Mouse (Mus musculus) small intestine, adult 2 months (tissue): ENCODE data around the gene Vps13d. TPM values are rescaled to one million over a fixed set of nuclear protein-coding genes. Genes with fewer than 3 reads are reported as not detected.

Experiments
- H3K27ac ChIP-seq: fragments of 200-500 bp; 2 replicates; pipeline ENCODE4 v1.5.1; 2012; ENCODE audit warnings: low read depth, low read length, control low read depth, inconsistent platforms; ENCODE audit not compliant: insufficient read depth
- H3K27me3 ChIP-seq: fragments of 200-500 bp; 2 replicates; pipeline ENCODE4 v1.6.1; 2012; ENCODE audit warnings: mild to moderate bottlenecking, moderate library complexity, low read length, inconsistent platforms; ENCODE audit not compliant: control insufficient read depth, insufficient read depth
- H3K36me3 ChIP-seq: fragments of 200-500 bp; 2 replicates; pipeline ENCODE4 v1.6.1; 2012; ENCODE audit warnings: mild to moderate bottlenecking, low read length, control low read depth, inconsistent platforms; ENCODE audit not compliant: control insufficient read depth, insufficient read depth
- H3K4me1 ChIP-seq: fragments of 200-500 bp; 2 replicates; pipeline ENCODE4 v1.6.1; 2012; ENCODE audit warnings: low read length, inconsistent platforms, mixed read lengths; ENCODE audit not compliant: control insufficient read depth, insufficient read depth, insufficient read length
- H3K4me3 ChIP-seq: fragments of 200-500 bp; 2 replicates; pipeline ENCODE4 v1.5.1; 2012; ENCODE audit warnings: low read depth, mild to moderate bottlenecking, control low read depth, inconsistent platforms, low read length, moderate library complexity
- CTCF ChIP-seq: fragments of 200-500 bp; IDR thresholded peaks from 2 replicates; pipeline ENCODE4 v1.5.1; 2012; ENCODE audit warnings: low read depth, mild to moderate bottlenecking, control low read depth, inconsistent platforms, low read length, moderate library complexity, mixed read lengths; ENCODE audit not compliant: insufficient replicate concordance, insufficient read length; ENCODE audit errors: extremely low read depth
- POLR2A ChIP-seq: fragments of 200-500 bp; IDR thresholded peaks from 2 replicates; pipeline ENCODE4 v1.6.1; 2012; ENCODE audit warnings: low read depth, mild to moderate bottlenecking, control low read depth, inconsistent platforms, low read length, moderate library complexity
- WGBS: fragments of 180-500 bp; shearing (Covaris S2); methylation state at CpG from one replicate; pipeline ENCODE4 v1.1.7; 2018; 5-methylcytosine and 5-hydroxymethylcytosine counted together
- polyA plus RNA-seq: library from polyadenylated mRNA; depleted of rRNA; stranded (reverse); fragments of >200 nt; gene quantifications from 2 replicates; pipeline ENCODE4 v1.2.3, GENCODE M21; 2012

Gene Vps13d
- polyA plus RNA-seq, 1 experiment: 11.9 TPM

DNA sequence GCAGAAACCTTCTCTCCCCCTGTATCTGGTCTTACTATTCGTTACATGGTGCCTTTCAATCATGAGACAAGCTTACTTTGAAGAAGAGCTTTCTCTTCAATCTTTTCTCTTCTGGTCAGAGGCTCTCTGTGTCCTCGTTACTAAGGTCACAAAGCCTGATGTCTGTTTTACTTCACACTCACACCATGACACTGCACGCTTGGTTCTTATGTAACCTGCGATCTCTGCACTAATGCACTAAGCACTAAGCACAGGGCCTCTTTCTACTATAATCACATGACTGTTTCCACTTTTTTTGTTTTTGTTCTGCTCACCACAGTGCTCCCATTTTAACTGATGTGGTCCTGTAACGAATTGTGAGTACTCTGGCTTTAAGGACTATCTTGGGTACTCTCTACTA lies 146.8 kb downstream of the Vps13d start:
- WGBS: 83% methylated on average over 5 of the region's 5 CpGs

DNA sequence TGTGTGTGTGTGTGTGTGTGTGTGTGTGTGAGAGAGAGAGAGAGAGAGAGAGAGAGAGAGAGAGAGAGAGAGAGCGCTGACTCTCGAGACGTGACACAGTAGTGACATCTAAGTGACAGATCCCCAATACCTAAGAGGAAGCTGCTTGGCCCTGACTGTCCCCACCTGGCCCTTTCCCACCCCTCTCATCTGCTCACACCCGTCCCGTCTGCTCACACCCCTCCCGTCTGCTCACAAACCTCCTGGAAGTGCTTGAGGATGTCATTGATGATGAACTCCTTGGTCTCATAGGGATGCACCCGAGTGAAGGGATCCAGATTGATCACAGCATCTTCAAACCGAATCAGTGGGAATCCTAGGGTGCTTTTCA lies 148.8 kb downstream of the Vps13d start:
- 90% methylated on average over 8 of the region's 8 CpGs for WGBS
- H3K36me3 ChIP-seq: peaks cover 43% of the 10 kb centered on the region
- TF ChIP-seq CTCF: no peak
- TF ChIP-seq POLR2A: no peak

More for the DNA sequence above, 146.8 kb downstream of the Vps13d start:
- no peak overlapping the region for H3K4me3 ChIP-seq
- H3K27me3 ChIP-seq: no peaks in the 10 kb centered on the region
- no peak overlapping the region for H3K27ac ChIP-seq
- H3K36me3 ChIP-seq: peaks cover 45% of the 10 kb centered on the region
- H3K4me1 ChIP-seq: peaks cover 14% of the 10 kb centered on the region
- TF ChIP-seq CTCF (no peak), POLR2A (no peak)

DNA sequence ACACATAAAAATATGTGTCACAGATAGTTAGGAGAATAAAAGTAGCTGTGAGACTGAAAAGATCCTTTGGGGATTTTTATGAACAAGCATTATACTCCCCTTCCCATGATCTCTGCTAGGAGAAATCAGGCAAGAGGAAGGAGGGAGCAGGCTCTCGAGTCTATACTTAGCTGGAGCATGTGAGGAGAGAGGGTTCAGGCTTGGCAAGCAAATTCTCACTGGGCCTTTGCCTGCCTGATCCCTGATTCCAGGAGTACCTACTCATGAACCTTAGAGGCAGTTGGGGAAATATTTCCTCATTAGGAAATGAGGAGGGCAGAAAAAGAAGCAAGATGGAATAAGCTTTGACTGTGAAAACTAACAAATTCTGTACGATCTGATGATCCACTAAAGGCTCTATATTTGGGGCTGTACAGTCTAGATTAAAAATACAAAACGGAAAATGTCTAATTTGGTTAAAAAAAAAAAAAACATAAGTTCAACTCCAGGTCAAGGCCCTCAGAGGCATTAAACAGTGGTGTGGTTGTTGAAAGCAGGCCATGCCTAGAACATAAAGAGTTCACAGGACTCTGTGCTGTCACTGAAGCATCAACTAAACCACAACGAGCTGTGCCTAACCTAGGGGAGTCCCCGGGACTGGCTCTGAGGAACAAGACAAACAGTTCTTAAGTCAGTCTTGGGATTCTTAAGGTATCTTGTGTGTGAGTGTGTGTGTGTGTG lies 149.3 kb downstream of the Vps13d start:
- TF ChIP-seq POLR2A (no peak), CTCF (no peak)
- Histone ChIP-seq H3K36me3 (peaks cover 47% of the 10 kb centered on the region), H3K27me3 (no peaks in the 10 kb centered on the region), H3K4me1 (peaks cover 2% of the 10 kb centered on the region; the same call in 1 of the 2 replicates), H3K4me3 (no peak overlapping the region), H3K27ac (no peak overlapping the region)
- WGBS: 63% methylated on average over 5 of the region's 5 CpGs

More for the DNA sequence above, 148.8 kb downstream of the Vps13d start:
- Histone ChIP-seq H3K27ac (no peak overlapping the region), H3K27me3 (no peaks in the 10 kb centered on the region), H3K4me1 (peaks cover 5% of the 10 kb centered on the region; the same call in 1 of the 2 replicates), H3K4me3 (no peak overlapping the region)

DNA sequence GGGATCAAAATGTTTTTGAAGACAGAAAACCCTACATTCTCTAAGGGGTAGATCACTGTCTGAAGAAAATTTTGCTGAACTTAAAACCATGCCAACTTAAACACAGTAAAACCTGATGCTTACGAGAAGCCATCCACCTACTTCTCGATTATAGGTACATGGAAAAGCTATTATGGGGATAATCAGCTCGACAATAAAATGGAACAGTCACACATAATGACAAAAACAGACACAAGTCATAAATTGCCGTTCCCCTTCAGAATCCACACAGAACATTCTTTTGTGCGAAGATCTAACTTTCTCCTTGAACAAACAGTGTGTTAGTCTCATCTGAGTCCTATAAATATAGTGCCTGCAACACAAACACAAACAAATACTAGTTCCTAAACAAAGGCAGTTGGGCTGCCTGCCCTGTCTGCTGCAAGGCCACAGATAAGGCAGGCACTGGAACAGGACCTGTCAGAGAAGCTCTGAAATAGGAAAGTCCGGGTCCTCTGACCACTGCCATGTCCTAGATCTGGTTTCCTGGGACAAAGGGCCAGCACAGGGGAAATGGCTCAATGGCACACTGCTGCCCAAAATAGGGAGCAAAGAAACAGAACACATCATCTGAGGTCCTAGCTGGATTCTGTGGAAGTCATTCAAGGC lies 153.5 kb downstream of the Vps13d start:
- Histone ChIP-seq H3K4me1 (peaks cover 14% of the 10 kb centered on the region), H3K36me3 (peaks cover 50% of the 10 kb centered on the region), H3K27ac (no peak overlapping the region), H3K4me3 (no peak overlapping the region), H3K27me3 (no peaks in the 10 kb centered on the region)
- WGBS: 47% methylated on average over 6 of the region's 6 CpGs
- TF ChIP-seq CTCF: no peak
- no peak for TF ChIP-seq POLR2A

DNA sequence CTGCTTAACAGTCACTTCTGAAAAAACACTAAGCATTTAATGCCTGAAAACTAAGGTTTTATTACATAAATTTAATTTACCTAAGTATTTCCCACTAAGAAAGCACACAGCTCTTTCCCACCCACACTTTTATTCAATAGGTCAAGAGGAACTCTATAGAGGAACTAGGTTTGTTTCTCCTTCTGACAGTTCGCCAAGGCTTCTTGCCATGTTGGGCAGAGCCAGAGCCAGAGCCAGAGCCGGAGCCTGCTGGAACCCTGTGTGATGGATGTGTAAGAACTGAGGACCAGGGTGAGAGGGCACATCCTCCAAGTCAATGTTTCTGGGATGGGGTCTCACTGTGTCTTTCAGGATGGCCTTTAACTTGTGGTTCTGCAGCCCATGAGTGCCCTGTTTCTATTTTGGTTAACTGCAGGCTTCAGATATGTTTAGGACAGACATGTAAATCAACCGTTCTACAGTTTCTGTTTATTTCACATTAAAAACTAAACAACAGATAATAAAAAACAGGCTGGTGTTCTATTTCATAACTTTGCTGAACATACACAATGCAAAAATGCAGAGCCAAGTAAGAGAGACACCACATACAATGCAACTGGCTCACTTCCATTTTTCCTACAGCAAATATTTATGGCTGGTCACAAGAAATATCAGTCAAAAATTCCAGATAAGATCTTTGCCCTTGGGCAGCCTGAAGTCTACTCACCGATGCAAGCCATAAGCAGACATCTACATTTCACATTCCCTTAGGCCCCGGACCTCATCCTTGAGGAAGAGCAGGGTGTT lies 157.0 kb downstream of the Vps13d start:
- no peaks in the 10 kb centered on the region for H3K27me3 ChIP-seq
- no peak for TF ChIP-seq POLR2A
- no peak overlapping the region for H3K4me3 ChIP-seq
- peaks cover 32% of the 10 kb centered on the region for H3K4me1 ChIP-seq
- 54% methylated on average over 5 of the region's 5 CpGs for WGBS
- no peak overlapping the region for H3K27ac ChIP-seq
- peaks cover 33% of the 10 kb centered on the region for H3K36me3 ChIP-seq

DNA sequence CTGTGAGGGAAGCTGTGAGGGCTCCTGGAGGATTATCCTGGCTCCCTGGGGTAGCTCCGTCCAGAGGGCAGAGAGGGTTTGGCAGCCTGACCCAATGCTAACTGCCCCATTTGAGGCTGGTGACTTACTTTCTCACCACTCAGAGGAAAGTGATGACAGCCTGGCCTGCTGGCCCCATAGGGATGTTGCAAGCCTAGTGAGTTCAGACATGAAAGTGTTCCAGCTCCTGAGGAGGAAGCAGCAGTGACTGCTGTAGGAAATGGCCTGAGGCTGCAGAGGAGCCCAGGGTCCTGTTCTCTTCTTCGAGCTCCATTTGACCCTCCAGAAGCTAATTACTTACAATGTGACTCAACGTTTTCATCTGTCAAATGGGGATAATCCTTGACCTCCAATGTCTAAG lies 157.8 kb downstream of the Vps13d start:
- TF ChIP-seq POLR2A (no peak), CTCF (no peak)
- peaks cover 27% of the 10 kb centered on the region for H3K36me3 ChIP-seq
- 53% methylated on average over 3 of the region's 3 CpGs for WGBS
- H3K4me1 ChIP-seq: peaks cover 36% of the 10 kb centered on the region
- H3K27me3 ChIP-seq: no peaks in the 10 kb centered on the region
- no peak overlapping the region; the same call in 1 of the 2 replicates for H3K27ac ChIP-seq
- no peak overlapping the region for H3K4me3 ChIP-seq

DNA sequence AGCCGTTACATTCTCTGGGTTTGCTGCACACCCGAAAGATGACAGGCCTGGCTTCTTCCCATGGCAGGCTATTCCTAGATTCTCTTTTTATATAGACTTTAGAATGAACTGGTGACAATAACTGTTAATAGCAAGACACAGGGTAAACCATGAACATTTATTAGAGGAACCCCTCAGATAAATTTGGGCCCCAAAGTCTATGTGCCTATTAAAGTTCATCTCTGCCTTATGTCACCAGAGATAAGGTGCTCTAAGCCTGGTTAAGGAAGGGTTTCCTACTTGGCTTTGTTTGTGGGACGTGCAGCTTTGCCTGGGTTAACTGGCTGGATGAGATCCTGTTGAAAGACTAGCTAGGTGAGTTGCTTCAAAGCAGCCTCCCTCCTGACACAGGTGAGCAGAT lies 159.4 kb downstream of the Vps13d start:
- no peak overlapping the region for H3K4me3 ChIP-seq
- 41% methylated on average over 3 of the region's 3 CpGs for WGBS
- H3K36me3 ChIP-seq: peaks cover 21% of the 10 kb centered on the region
- no peak overlapping the region for H3K27ac ChIP-seq
- H3K27me3 ChIP-seq: no peaks in the 10 kb centered on the region
- TF ChIP-seq POLR2A (no peak), CTCF (no peak)
- H3K4me1 ChIP-seq: peaks cover 43% of the 10 kb centered on the region
